Mouse (Mus musculus) ES-Bruce4 (cell line): ENCODE data around the gene Abl2. TPM values are rescaled to one million over a fixed set of nuclear protein-coding genes. Genes with fewer than 3 reads are reported as not detected.
"Not testable (repeated sequence)": the region's sequence is repeated elsewhere in the genome, so short reads cannot be mapped to it uniquely, and the experiment has no call there.

Source experiments
- H3K27ac ChIP-seq: 2 replicates; pipeline ENCODE4 v1.5.1; 2012; ENCODE audit warnings: low read length, inconsistent platforms; ENCODE audit not compliant: insufficient read depth
- H3K27me3 ChIP-seq: 2 replicates; pipeline ENCODE4 v1.6.1; 2012; ENCODE audit warnings: mild to moderate bottlenecking, low read length, inconsistent platforms; ENCODE audit not compliant: control insufficient read depth, poor library complexity, insufficient read depth, severe bottlenecking
- H3K36me3 ChIP-seq: 2 replicates; pipeline ENCODE4 v1.6.1; 2012; ENCODE audit warnings: inconsistent platforms, mild to moderate bottlenecking, low read length, moderate library complexity; ENCODE audit not compliant: control insufficient read depth, poor library complexity, insufficient read depth, severe bottlenecking
- H3K4me1 ChIP-seq: one replicate; pipeline ENCODE4 v1.8.1; 2011; ENCODE audit warnings: low read length; ENCODE audit not compliant: control insufficient read depth, insufficient read depth
- H3K4me3 ChIP-seq: 2 replicates; pipeline ENCODE4 v1.5.1; 2011; ENCODE audit warnings: low read depth, mild to moderate bottlenecking, low read length
- H3K9ac ChIP-seq: 2 replicates; pipeline ENCODE4 v1.6.1; 2012; ENCODE audit warnings: low read depth, mild to moderate bottlenecking, inconsistent platforms; ENCODE audit not compliant: poor library complexity, severe bottlenecking
- H3K9me3 ChIP-seq: replicated peaks from 2 replicates; pipeline ENCODE4 v1.6.1; 2012; ENCODE audit warnings: mild to moderate bottlenecking, low read length, inconsistent platforms; ENCODE audit not compliant: control insufficient read depth, poor library complexity, insufficient read depth, severe bottlenecking
- CTCF ChIP-seq: IDR thresholded peaks from one replicate; pipeline ENCODE4 v1.8.1; 2011; ENCODE audit warnings: low read depth, low read length
- EP300 ChIP-seq: IDR thresholded peaks from 2 replicates; pipeline ENCODE4 v1.6.1; 2011; ENCODE audit warnings: low read depth, low read length; ENCODE audit not compliant: insufficient read depth
- POLR2A ChIP-seq: IDR thresholded peaks from one replicate; pipeline ENCODE4 v1.8.1; 2011; ENCODE audit warnings: low read length; ENCODE audit not compliant: insufficient read depth
- polyA plus RNA-seq: library from polyadenylated mRNA; stranded (reverse); fragments of >200 nt; gene quantifications from 2 replicates; pipeline ENCODE4 v1.2.4, GENCODE M21; 2011; ENCODE audit warnings: low read depth; ENCODE audit not compliant: missing spikeins, insufficient read depth, insufficient read length

Gene Abl2
- polyA plus RNA-seq, 1 experiment, result 49.7 TPM

DNA sequence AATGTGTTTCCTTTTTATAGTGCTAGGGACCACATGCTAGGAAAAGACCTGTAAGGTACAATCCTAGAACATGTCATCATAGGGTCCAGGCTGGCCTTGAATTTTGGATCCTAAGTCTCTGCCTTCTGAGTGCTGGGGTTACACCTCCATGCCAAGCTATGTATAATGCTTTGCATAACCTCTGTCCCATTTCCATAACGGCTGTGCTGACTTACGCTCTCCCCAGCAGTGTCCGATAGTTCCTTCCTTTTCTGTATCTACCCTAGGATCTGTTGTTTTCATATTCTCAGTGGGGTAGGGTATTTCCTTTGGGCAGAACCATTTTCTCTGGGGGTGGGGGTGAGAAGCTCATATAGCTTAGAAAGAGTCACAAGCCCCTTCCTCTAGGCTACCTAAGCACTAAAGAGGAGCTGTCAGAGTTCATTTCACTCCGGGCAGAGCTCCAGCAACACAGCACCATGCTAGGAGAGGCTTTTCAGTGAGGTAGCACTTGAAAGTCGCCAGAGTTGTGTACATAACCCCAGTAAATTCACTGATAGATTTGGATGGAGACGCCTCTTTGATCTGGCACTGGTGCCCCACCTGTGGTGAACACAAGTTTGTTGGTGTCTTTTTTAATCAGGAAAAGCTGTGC is 93.7 kb downstream of the Abl2 start:
- H3K4me3 ChIP-seq, result no peak overlapping the region
- no peaks in the 10 kb centered on the region for H3K27me3 ChIP-seq
- H3K36me3 ChIP-seq, result peaks cover 3% of the 10 kb centered on the region; the same call in 1 of the 2 replicates
- H3K9me3 ChIP-seq, result no peaks in the 10 kb centered on the region
- peaks cover 26% of the 10 kb centered on the region for H3K4me1 ChIP-seq
- TF ChIP-seq POLR2A, result no peak
- TF ChIP-seq EP300, result no peak
- no peak for TF ChIP-seq CTCF
- H3K27ac ChIP-seq, result peak overlapping the region; percentile 10
- no peak overlapping the region for H3K9ac ChIP-seq

DNA sequence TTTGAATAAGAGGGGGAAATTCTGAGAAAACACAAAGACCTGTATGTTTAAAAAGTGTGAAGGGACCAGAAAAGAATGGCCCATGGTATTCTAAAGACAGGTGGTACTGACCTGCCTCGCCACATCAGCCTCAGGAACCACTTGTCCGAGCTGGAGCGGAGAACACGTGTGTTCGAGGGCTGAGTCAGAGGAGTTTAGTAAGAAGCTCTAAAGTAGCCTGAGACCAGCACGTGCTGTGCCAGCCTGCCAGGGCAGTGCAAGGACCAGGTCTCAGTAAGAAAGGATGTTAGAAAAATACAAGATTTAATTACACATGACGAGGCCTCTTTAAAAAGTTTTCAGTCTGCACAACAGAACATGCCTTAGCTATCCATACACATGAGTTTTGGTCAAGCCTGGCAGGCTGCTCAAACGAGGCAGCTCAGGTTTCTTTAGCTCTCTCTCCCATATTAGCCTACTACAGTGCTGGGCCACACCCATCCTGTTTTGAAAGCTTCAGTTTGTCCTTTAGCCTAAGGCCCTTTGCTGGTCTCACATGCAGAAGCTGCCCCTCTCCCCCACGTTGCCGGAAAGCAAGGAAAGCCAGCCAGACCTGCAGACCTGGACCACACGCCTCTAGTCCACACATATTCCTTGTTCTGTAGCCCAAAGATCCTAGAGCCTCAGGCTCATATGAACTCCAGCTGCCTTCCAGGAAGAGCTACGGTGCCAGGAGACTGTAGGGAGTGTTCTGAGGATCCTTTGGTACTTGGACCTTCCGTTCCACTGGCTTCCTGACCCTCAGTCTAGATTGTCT is 96.3 kb downstream of the Abl2 start:
- H3K9me3 ChIP-seq, result no peaks in the 10 kb centered on the region
- H3K4me3 ChIP-seq, result no peak overlapping the region; the same call in 1 of the 2 replicates
- peak overlapping the region; percentile 80 for H3K27ac ChIP-seq
- H3K36me3 ChIP-seq, result 0 out of 2 replicates have a peak, but pooled peaks cover 3% of the 10 kb centered on the region
- H3K9ac ChIP-seq, result peak overlapping the region; percentile 25
- TF ChIP-seq EP300, result peak; percentile 89
- no peak for TF ChIP-seq CTCF
- no peak for TF ChIP-seq POLR2A
- no peaks in the 10 kb centered on the region for H3K27me3 ChIP-seq
- peaks cover 35% of the 10 kb centered on the region for H3K4me1 ChIP-seq

DNA sequence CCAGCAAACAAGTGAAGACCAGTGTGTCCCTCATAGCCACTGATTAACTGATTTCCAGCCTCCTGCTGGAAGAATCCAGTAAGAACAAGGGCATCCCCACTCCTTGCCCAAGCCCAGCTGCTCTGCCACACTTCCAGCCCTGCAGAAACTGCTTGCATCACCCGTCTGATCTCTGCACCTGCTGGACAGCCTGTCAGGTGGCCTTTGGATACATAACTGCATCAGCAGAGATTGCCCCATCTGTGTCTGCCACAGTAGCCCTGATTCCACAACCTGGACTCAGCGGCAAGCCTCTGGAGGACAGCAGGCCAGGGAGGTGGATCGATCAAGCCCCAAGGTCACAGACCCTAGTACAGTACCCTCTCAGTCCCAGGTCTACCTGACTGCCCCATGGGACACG is 98.9 kb downstream of the Abl2 start:
- Histone ChIP-seq H3K4me3 (no peak overlapping the region), H3K36me3 (0 out of 2 replicates have a peak, but pooled peaks cover 3% of the 10 kb centered on the region), H3K4me1 (peaks cover 38% of the 10 kb centered on the region), H3K9me3 (no peaks in the 10 kb centered on the region), H3K9ac (no peak overlapping the region), H3K27ac (0 out of 2 replicates have a peak overlapping the region, but pooled peaks have one; percentile 36), H3K27me3 (no peaks in the 10 kb centered on the region)
- no peak for TF ChIP-seq EP300
- TF ChIP-seq CTCF, result no peak
- no peak for TF ChIP-seq POLR2A

DNA sequence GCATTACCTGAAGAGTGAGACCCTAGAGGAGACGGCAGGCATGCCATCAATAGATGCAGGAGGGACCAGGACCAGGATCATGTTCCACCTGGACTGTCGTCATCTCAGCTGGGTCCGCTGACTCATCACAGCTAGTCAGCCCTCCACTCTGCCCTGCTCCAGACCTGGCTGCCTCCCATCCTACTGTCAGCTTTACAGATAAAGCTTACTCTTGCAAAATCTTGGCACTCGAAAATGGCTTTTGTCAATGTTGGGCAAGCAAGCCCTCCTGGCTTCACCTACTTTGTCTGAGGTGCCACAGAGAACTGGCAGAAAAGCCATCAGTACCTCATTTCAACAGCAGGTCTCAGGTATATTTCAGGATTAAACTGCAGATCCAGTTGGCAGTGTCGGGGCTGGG is 100.1 kb downstream of the Abl2 start:
- Histone ChIP-seq H3K27ac (0 out of 2 replicates have a peak overlapping the region, but pooled peaks have one; percentile 35), H3K9me3 (no peaks in the 10 kb centered on the region)

DNA sequence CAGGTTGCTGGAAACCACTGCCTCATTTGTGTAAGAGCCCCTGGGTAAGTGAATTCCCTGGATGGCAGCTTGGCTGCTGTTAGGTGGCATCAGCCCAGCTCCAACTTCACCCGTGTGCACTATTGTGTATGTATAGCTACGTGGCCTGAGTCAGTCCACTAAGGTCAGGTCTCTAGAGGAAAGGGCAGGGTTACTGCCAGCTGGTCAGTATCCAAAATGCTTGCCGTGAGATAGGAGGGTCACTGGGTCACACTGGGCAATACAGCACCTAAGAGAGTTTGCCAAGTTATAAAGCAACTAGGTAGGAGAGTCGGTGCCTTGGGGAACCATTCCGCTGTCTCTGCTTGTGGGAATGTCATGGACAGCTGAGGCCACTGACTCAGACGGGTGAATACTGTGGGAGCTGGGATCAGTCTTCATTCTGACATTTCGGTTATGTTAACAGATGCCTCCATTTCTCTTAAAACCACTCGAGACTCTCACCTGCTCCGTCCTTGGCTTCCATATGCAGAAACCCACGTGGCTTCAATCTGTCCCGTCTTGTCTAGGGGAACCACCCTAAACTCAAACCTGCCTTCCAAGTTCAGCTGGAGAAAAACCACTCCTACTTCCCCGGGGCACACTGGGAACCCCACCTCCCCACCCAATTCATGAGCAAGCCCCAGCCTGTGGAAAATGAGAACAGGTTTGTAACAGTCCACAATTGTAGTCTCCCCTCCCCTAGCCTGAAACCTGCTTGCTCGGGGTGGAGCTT is 101.5 kb downstream of the Abl2 start:
- TF ChIP-seq EP300 (no peak), CTCF (no peak), POLR2A (no peak)
- no peaks in the 10 kb centered on the region for H3K9me3 ChIP-seq
- peak overlapping the region; percentile 31 for H3K9ac ChIP-seq
- H3K4me3 ChIP-seq, result peak overlapping the region; percentile 38
- peaks cover 31% of the 10 kb centered on the region for H3K4me1 ChIP-seq
- H3K27ac ChIP-seq, result peak overlapping the region; percentile 80
- H3K27me3 ChIP-seq, result no peaks in the 10 kb centered on the region
- no peaks in the 10 kb centered on the region for H3K36me3 ChIP-seq

More for the DNA sequence above, 100.1 kb downstream of the Abl2 start:
- TF ChIP-seq CTCF (no peak), POLR2A (no peak), EP300 (no peak)
- Histone ChIP-seq H3K4me1 (peaks cover 37% of the 10 kb centered on the region), H3K36me3 (0 out of 2 replicates have a peak, but pooled peaks cover under 1% of the 10 kb centered on the region), H3K4me3 (no peak overlapping the region), H3K9ac (no peak overlapping the region), H3K27me3 (no peaks in the 10 kb centered on the region)

DNA sequence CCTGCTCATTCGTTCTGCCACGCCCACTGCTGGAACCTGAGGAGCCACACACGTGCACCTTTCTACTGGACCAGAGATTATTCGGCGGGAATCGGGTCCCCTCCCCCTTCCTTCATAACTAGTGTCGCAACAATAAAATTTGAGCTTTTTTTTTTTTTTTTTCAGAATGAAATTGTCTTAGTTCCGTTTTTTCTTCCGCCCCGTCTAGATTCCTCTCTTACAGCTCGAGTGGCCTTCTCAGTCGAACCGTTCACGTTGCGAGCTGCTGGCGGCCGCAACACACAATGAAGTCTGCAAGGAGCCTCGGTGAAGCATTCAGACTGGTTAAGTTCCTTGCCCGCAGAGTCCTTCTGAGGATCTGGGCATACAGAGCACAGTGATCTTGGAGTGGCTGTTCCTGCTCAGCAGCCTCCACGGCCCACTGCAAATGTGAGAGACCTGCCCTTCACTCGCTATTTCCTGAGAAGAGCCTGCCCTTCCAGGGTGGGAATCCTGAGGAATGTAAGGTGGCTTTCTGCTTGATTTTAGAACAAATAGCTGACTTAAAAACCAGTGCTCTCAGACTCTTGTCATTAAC is 102.2 kb downstream of the Abl2 start:
- peak overlapping the region; percentile 57 for H3K4me3 ChIP-seq
- H3K27ac ChIP-seq, result peak overlapping the region; percentile 79

More for the DNA sequence above, 102.2 kb downstream of the Abl2 start:
- H3K36me3 ChIP-seq, H3K27me3 ChIP-seq, H3K9me3 ChIP-seq: not testable (repeated sequence)
- peaks cover 26% of the 10 kb centered on the region for H3K4me1 ChIP-seq
- peak overlapping the region; percentile 29 for H3K9ac ChIP-seq
